Mouse (Mus musculus): ENCODE measurements around the gene Gsto1. TPM values are rescaled to one million over a fixed set of nuclear protein-coding genes. Genes with fewer than 3 reads are reported as not detected.

The Gsto1 gene
- total RNA-seq, 1 experiment, result 60.7 TPM

- DNase-seq (ENCODE audit: low read depth, low spot score), result no peak
- no peaks in the 10 kb centered on the region for H3K36me3 ChIP-seq (ENCODE audit: control insufficient read depth, insufficient read depth, low read length, poor library complexity, severe bottlenecking)
- H3K27ac ChIP-seq (ENCODE audit: insufficient read depth, low read depth, low read length, poor library complexity, severe bottlenecking), result no peak overlapping the region
- H3K9ac ChIP-seq (ENCODE audit: insufficient read depth, low read depth, low read length, poor library complexity, severe bottlenecking), result no peak overlapping the region
- in situ Hi-C loops (cut with MboI; ENCODE audit: low sequenced_read_pairs in 2 of 2, unreplicated experiment in 2 of 2), result no loop called here
- H3K4me1 ChIP-seq (ENCODE audit: control insufficient read depth in 2 of 2, insufficient read depth in 2 of 2, low read length in 2 of 2, poor library complexity in 1 of 2), result peaks cover 2 to 12% of the 10 kb centered on the region in 2 experiments; a peak in 2 of 4 replicates
- TF ChIP-seq CHD2 (IDR thresholded peaks at IDR 0.05; ENCODE audit: low read depth, low read length) (no peak), ZC3H11A (IDR thresholded peaks at IDR 0.05; ENCODE audit: borderline replicate concordance, low read depth, low read length) (no peak), HCFC1 (IDR thresholded peaks at IDR 0.05; ENCODE audit: borderline replicate concordance, insufficient read depth, low read length) (no peak), MAFK (IDR thresholded peaks at IDR 0.05; ENCODE audit: insufficient read depth, low read depth, low read length) (no peak), ZNF384 (IDR thresholded peaks at IDR 0.05; ENCODE audit: low read depth, low read length) (no peak)
- no peak overlapping the region for H3K4me3 ChIP-seq (ENCODE audit: insufficient read depth in 1 of 2, low read depth in 1 of 2, low read length in 2 of 2, poor library complexity in 1 of 2, severe bottlenecking in 1 of 2)
- no peaks in the 10 kb centered on the region for H3K9me3 ChIP-seq (ENCODE audit: control insufficient read depth, insufficient read depth, low read depth, low read length)
Measured at GRCm38 (mm10) chr19:47907596-47907995, 52.8 kb downstream of the Gsto1 start.

GRCm38 (mm10) chr19:47908961-47909371, 54.2 kb downstream of the Gsto1 start:
- Histone ChIP-seq H3K27ac (ENCODE audit: insufficient read depth, low read depth, low read length, poor library complexity, severe bottlenecking) (no peak overlapping the region), H3K9ac (ENCODE audit: insufficient read depth, low read depth, low read length, poor library complexity, severe bottlenecking) (no peak overlapping the region), H3K4me1 (ENCODE audit: control insufficient read depth in 2 of 2, insufficient read depth in 2 of 2, low read length in 2 of 2, poor library complexity in 1 of 2) (peaks cover 2 to 12% of the 10 kb centered on the region in 2 experiments; a peak in 2 of 4 replicates), H3K36me3 (ENCODE audit: control insufficient read depth, insufficient read depth, low read length, poor library complexity, severe bottlenecking) (no peaks in the 10 kb centered on the region), H3K9me3 (ENCODE audit: control insufficient read depth, insufficient read depth, low read depth, low read length) (no peaks in the 10 kb centered on the region), H3K4me3 (ENCODE audit: insufficient read depth in 1 of 2, low read depth in 1 of 2, low read length in 2 of 2, poor library complexity in 1 of 2, severe bottlenecking in 1 of 2) (no peak overlapping the region)
- in situ Hi-C loops (cut with MboI; ENCODE audit: low sequenced_read_pairs in 2 of 2, unreplicated experiment in 2 of 2), result no loop called here
- TF ChIP-seq CHD2 (IDR thresholded peaks at IDR 0.05; ENCODE audit: low read depth, low read length) (no peak), MAFK (IDR thresholded peaks at IDR 0.05; ENCODE audit: insufficient read depth, low read depth, low read length) (no peak), ZNF384 (IDR thresholded peaks at IDR 0.05; ENCODE audit: low read depth, low read length) (no peak), ZC3H11A (IDR thresholded peaks at IDR 0.05; ENCODE audit: borderline replicate concordance, low read depth, low read length) (no peak), HCFC1 (IDR thresholded peaks at IDR 0.05; ENCODE audit: borderline replicate concordance, insufficient read depth, low read length) (no peak)
- no peak for DNase-seq (ENCODE audit: low read depth, low spot score)

- H3K9ac ChIP-seq (ENCODE audit: insufficient read depth, low read depth, low read length, poor library complexity, severe bottlenecking), result 0 out of 2 replicates have a peak overlapping the region, but pooled peaks have one; percentile 0
- H3K27ac ChIP-seq (ENCODE audit: insufficient read depth, low read depth, low read length, poor library complexity, severe bottlenecking), result no peak overlapping the region
- H3K9me3 ChIP-seq (ENCODE audit: control insufficient read depth, insufficient read depth, low read depth, low read length), result no peaks in the 10 kb centered on the region
- in situ Hi-C loops (cut with MboI; ENCODE audit: low sequenced_read_pairs in 2 of 2, unreplicated experiment in 2 of 2), result no loop called here
- DNase-seq (ENCODE audit: low read depth, low spot score), result no peak
- peaks cover 2 to 12% of the 10 kb centered on the region in 2 experiments; a peak in 2 of 4 replicates for H3K4me1 ChIP-seq (ENCODE audit: control insufficient read depth in 2 of 2, insufficient read depth in 2 of 2, low read length in 2 of 2, poor library complexity in 1 of 2)
- H3K4me3 ChIP-seq (ENCODE audit: insufficient read depth in 1 of 2, low read depth in 1 of 2, low read length in 2 of 2, poor library complexity in 1 of 2, severe bottlenecking in 1 of 2), result no peak overlapping the region; a peak in 1 of 4 replicates
- H3K36me3 ChIP-seq (ENCODE audit: control insufficient read depth, insufficient read depth, low read length, poor library complexity, severe bottlenecking), result no peaks in the 10 kb centered on the region
- TF ChIP-seq MAFK (IDR thresholded peaks at IDR 0.05; ENCODE audit: insufficient read depth, low read depth, low read length), result no peak
- no peak for TF ChIP-seq ZNF384 (IDR thresholded peaks at IDR 0.05; ENCODE audit: low read depth, low read length)
- TF ChIP-seq HCFC1 (IDR thresholded peaks at IDR 0.05; ENCODE audit: borderline replicate concordance, insufficient read depth, low read length), result no peak
- TF ChIP-seq CHD2 (IDR thresholded peaks at IDR 0.05; ENCODE audit: low read depth, low read length), result no peak
- no peak for TF ChIP-seq ZC3H11A (IDR thresholded peaks at IDR 0.05; ENCODE audit: borderline replicate concordance, low read depth, low read length)
Measured at GRCm38 (mm10) chr19:47909387-47910116, 54.8 kb downstream of the Gsto1 start.

GRCm38 (mm10) chr19:47910117-47910618, 55.4 kb downstream of the Gsto1 start:
- Histone ChIP-seq H3K9ac (ENCODE audit: insufficient read depth, low read depth, low read length, poor library complexity, severe bottlenecking) (no peak overlapping the region), H3K4me1 (ENCODE audit: control insufficient read depth in 2 of 2, insufficient read depth in 2 of 2, low read length in 2 of 2, poor library complexity in 1 of 2) (peaks cover 2 to 12% of the 10 kb centered on the region in 2 experiments; a peak in 2 of 4 replicates), H3K9me3 (ENCODE audit: control insufficient read depth, insufficient read depth, low read depth, low read length) (no peaks in the 10 kb centered on the region), H3K36me3 (ENCODE audit: control insufficient read depth, insufficient read depth, low read length, poor library complexity, severe bottlenecking) (no peaks in the 10 kb centered on the region), H3K27ac (ENCODE audit: insufficient read depth, low read depth, low read length, poor library complexity, severe bottlenecking) (no peak overlapping the region), H3K4me3 (ENCODE audit: insufficient read depth in 1 of 2, low read depth in 1 of 2, low read length in 2 of 2, poor library complexity in 1 of 2, severe bottlenecking in 1 of 2) (no peak overlapping the region)
- TF ChIP-seq ZNF384 (IDR thresholded peaks at IDR 0.05; ENCODE audit: low read depth, low read length) (no peak), CHD2 (IDR thresholded peaks at IDR 0.05; ENCODE audit: low read depth, low read length) (no peak), MAFK (IDR thresholded peaks at IDR 0.05; ENCODE audit: insufficient read depth, low read depth, low read length) (no peak), HCFC1 (IDR thresholded peaks at IDR 0.05; ENCODE audit: borderline replicate concordance, insufficient read depth, low read length) (no peak), ZC3H11A (IDR thresholded peaks at IDR 0.05; ENCODE audit: borderline replicate concordance, low read depth, low read length) (no peak)
- DNase-seq (ENCODE audit: low read depth, low spot score), result no peak
- in situ Hi-C loops (cut with MboI; ENCODE audit: low sequenced_read_pairs in 2 of 2, unreplicated experiment in 2 of 2), result no loop called here

All from ES-E14 (cell line).